Mouse (Mus musculus) ES-E14 (cell line): ENCODE data around the gene Manba. TPM values are rescaled to one million over a fixed set of nuclear protein-coding genes. Genes with fewer than 3 reads are reported as not detected.
A peak's percentile ranks its signal among the peaks of the same experiment; 100 is the strongest.

Experiments
- DNase-seq: peaks from one replicate; pipeline ENCODE4 v3.0.0-alpha.2; 2013; ENCODE audit warnings: low read depth, low spot score
- H3K27ac ChIP-seq: 2 replicates; pipeline ENCODE4 v1.5.1; 2012; ENCODE audit warnings: low read depth, mild to moderate bottlenecking, low read length, moderate library complexity, mixed read lengths; ENCODE audit not compliant: poor library complexity, insufficient read depth, severe bottlenecking
- H3K36me3 ChIP-seq: 2 replicates; pipeline ENCODE4 v1.6.1; 2012; ENCODE audit warnings: mild to moderate bottlenecking, low read length, moderate library complexity, mixed read lengths; ENCODE audit not compliant: control insufficient read depth, poor library complexity, insufficient read depth, severe bottlenecking
- H3K4me1 ChIP-seq, 2 experiments: fragments of 150-350 bp in 1 of 2; sonication (generic) in 1 of 2; 2 replicates each; pipeline ENCODE4 v1.6.1; 2012; ENCODE audit warnings: low read length in 2 of 2, mild to moderate bottlenecking in 1 of 2, mixed read lengths in 1 of 2; ENCODE audit not compliant: control insufficient read depth in 2 of 2, insufficient read depth in 2 of 2, poor library complexity in 1 of 2
- H3K4me3 ChIP-seq, 2 experiments: fragments of 150-350 bp in 1 of 2; sonication (generic) in 1 of 2; 2 replicates each; pipeline ENCODE4 v1.5.1; 2012; ENCODE audit warnings: low read length in 2 of 2, low read depth in 1 of 2, mild to moderate bottlenecking in 1 of 2, mixed read lengths in 1 of 2; ENCODE audit not compliant: insufficient read depth in 1 of 2, poor library complexity in 1 of 2, severe bottlenecking in 1 of 2
- H3K9ac ChIP-seq: 2 replicates; pipeline ENCODE4 v1.6.1; 2012; ENCODE audit warnings: low read depth, mild to moderate bottlenecking, low read length, mixed read lengths; ENCODE audit not compliant: poor library complexity, insufficient read depth, severe bottlenecking
- H3K9me3 ChIP-seq: fragments of 150-350 bp; sonication (generic); 2 replicates; pipeline ENCODE4 v1.6.1; 2012; ENCODE audit warnings: low read depth, mild to moderate bottlenecking, low read length; ENCODE audit not compliant: control insufficient read depth, insufficient read depth
- CHD2 ChIP-seq: IDR thresholded peaks from 2 replicates; pipeline ENCODE4 v1.6.1; 2014; ENCODE audit warnings: mild to moderate bottlenecking, low read depth, low read length, inconsistent platforms
- HCFC1 ChIP-seq: IDR thresholded peaks from 2 replicates; pipeline ENCODE4 v1.6.1; 2012; ENCODE audit warnings: low read length, inconsistent platforms, borderline replicate concordance; ENCODE audit not compliant: insufficient read depth
- MAFK ChIP-seq: IDR thresholded peaks from 2 replicates; pipeline ENCODE4 v1.6.1; 2014; ENCODE audit warnings: mild to moderate bottlenecking, low read depth, low read length, inconsistent platforms; ENCODE audit not compliant: insufficient read depth
- ZC3H11A ChIP-seq: IDR thresholded peaks from 2 replicates; pipeline ENCODE4 v1.6.1; 2012; ENCODE audit warnings: low read depth, mild to moderate bottlenecking, inconsistent platforms, low read length, borderline replicate concordance
- ZNF384 ChIP-seq: IDR thresholded peaks from 2 replicates; pipeline ENCODE4 v1.6.1; 2012; ENCODE audit warnings: low read depth, low read length, inconsistent platforms
- in situ Hi-C, 2 experiments: fragments of 600-800 bp; cut with MboI; formaldehyde crosslinking; loops; one replicate each; pipeline ENCODE4 v1.15.1; 2025; ENCODE audit warnings: low sequenced_read_pairs in 2 of 2, inconsistent platforms in 1 of 2; ENCODE audit not compliant: unreplicated experiment in 2 of 2
- total RNA-seq: library from RNA; depleted of rRNA; stranded (reverse); fragments of 300-350 nt; gene quantifications from 2 replicates; pipeline ENCODE4 v1.2.3, GENCODE M21; 2012

Gene Manba
- total RNA-seq, 1 experiment, result 75.2 TPM

- no peak for TF ChIP-seq HCFC1
- TF ChIP-seq ZC3H11A, result no peak
- no peak for TF ChIP-seq CHD2
- TF ChIP-seq MAFK, result no peak
- no peak for TF ChIP-seq ZNF384
- Histone ChIP-seq H3K9ac (no peak overlapping the region), H3K9me3 (no peaks in the 10 kb centered on the region), H3K36me3 (no peaks in the 10 kb centered on the region), H3K4me1 (peaks cover 12 to 32% of the 10 kb centered on the region in 2 experiments), H3K4me3 (no peak overlapping the region), H3K27ac (no peak overlapping the region)
- in situ Hi-C loops, result no loop called here
- no peak for DNase-seq
Measured at GRCm38 (mm10) chr3:135580439-135581275, 95.2 kb downstream of the Manba start.

GRCm38 (mm10) chr3:135581606-135582117 is 96.3 kb downstream of the Manba start:
- Histone ChIP-seq H3K4me3 (no peak overlapping the region), H3K9me3 (no peaks in the 10 kb centered on the region), H3K27ac (peak overlapping the region; percentile 9; the same call in 1 of the 2 replicates), H3K36me3 (no peaks in the 10 kb centered on the region), H3K4me1 (peaks cover 14 to 34% of the 10 kb centered on the region in 2 experiments), H3K9ac (no peak overlapping the region)
- DNase-seq, result peak; percentile 51
- TF ChIP-seq MAFK (no peak), CHD2 (no peak), HCFC1 (no peak), ZC3H11A (no peak)
- in situ Hi-C loops, result no loop called here

- Histone ChIP-seq H3K27ac (peak overlapping the region; percentile 9), H3K4me3 (no peak overlapping the region; a peak in 1 of 4 replicates), H3K9ac (no peak overlapping the region; the same call in 1 of the 2 replicates), H3K9me3 (no peaks in the 10 kb centered on the region), H3K4me1 (peaks cover 17 to 36% of the 10 kb centered on the region in 2 experiments), H3K36me3 (no peaks in the 10 kb centered on the region)
- no peak for DNase-seq
- in situ Hi-C loops, result no loop called here
- TF ChIP-seq MAFK (no peak), ZNF384 (no peak), ZC3H11A (no peak), HCFC1 (no peak), CHD2 (no peak)
Measured at GRCm38 (mm10) chr3:135582246-135582645, 96.8 kb downstream of the Manba start.

GRCm38 (mm10) chr3:135585482-135585881 is 100.1 kb downstream of the Manba start:
- in situ Hi-C loops, result no loop called here
- peaks cover 7% of the 10 kb centered on the region; the same call in 1 of the 2 replicates for H3K36me3 ChIP-seq
- DNase-seq, result peak; percentile 74
- H3K9me3 ChIP-seq, result no peaks in the 10 kb centered on the region
- no peak for TF ChIP-seq MAFK
- no peak for TF ChIP-seq CHD2
- TF ChIP-seq ZC3H11A, result no peak
- no peak for TF ChIP-seq HCFC1
- TF ChIP-seq ZNF384, result no peak
- peaks cover 12 to 23% of the 10 kb centered on the region in 2 experiments; a peak in 3 of 4 replicates for H3K4me1 ChIP-seq
- H3K9ac ChIP-seq, result no peak overlapping the region
- no peak overlapping the region for H3K27ac ChIP-seq
- H3K4me3 ChIP-seq, result no peak overlapping the region
